Mouse (Mus musculus) heart, postnatal 0 days (tissue): ENCODE data around the gene Gpm6b.

Source experiments
- CTCF ChIP-seq: IDR thresholded peaks from 2 replicates; pipeline ENCODE4 v1.5.1; 2016; ENCODE audit warnings: antibody characterized with exemption, control low read depth, low read depth
- EP300 ChIP-seq: IDR thresholded peaks from 2 replicates; pipeline ENCODE4 v1.6.1; 2016; ENCODE audit warnings: antibody characterized with exemption, low read depth

- TF ChIP-seq CTCF, result no peak
- TF ChIP-seq EP300, result no peak
These were observed 138.1 kb downstream of the Gpm6b start for GRCm38 (mm10) chrX:166376681-166377328.
